In genomic region chr8:122697586-122697985, GRCm38 (mm10) we compare ENCODE assay signal across 11 mouse cellular contexts. TPM values are rescaled to one million over a fixed set of nuclear protein-coding genes. Genes with fewer than 3 reads are reported as not detected.
DNase-seq lines count a peak whose midpoint lies in the region; ATAC-seq and TF ChIP-seq lines count a peak whose summit lies in the region.
"Had no signal": no experiment of that assay in that cellular context is flagged by ENCODE, and none has a peak within 500 bp of the region (broad histone marks: within the 10 kb centered on the region; RNA-seq: fewer than 3 reads in every experiment).

No protein-coding gene starts in this region.

- no peaks in the 10 kb centered on the region for H3K36me3 ChIP-seq in lung, embryonic 14.5 days (ENCODE audit: insufficient read depth)
- H3K36me3 ChIP-seq in lung, postnatal 0 days (ENCODE audit: insufficient read depth, low read length), result no peaks in the 10 kb centered on the region
- H3K36me3 ChIP-seq in embryonic facial prominence, embryonic 10.5 days (replicated peaks), result no peaks in the 10 kb centered on the region; the same call in 1 of the 2 replicates
- H3K36me3 ChIP-seq in liver, postnatal 0 days (replicated peaks; ENCODE audit: insufficient read depth, low read length), result no peaks in the 10 kb centered on the region

- peak; percentile 92 for DNase-seq in heart, adult 11 months
- DNase-seq in heart, postnatal 25 days (ENCODE audit: low spot score), result no peak
- no peak for DNase-seq in lung, embryonic 14.5 days
- no peak for DNase-seq in lung, postnatal 0 days (ENCODE audit: low spot score)
- DNase-seq in embryonic facial prominence, embryonic 10.5 days (ENCODE audit: low spot score), result no peak
- DNase-seq in liver, postnatal 0 days, result no peak
- DNase-seq in layer of hippocampus, postnatal 14 days (ENCODE audit: low spot score in 2 of 2), result no peak
- DNase-seq in cerebellum, postnatal 25 days, result no peak
- DNase-seq: left cerebral cortex, postnatal 4 days; midbrain, embryonic 14.5 days had no signal

- no peak overlapping the region for H3K9ac ChIP-seq in lung, embryonic 14.5 days
- H3K9ac ChIP-seq in lung, postnatal 0 days (replicated peaks; ENCODE audit: low read depth), result no peak overlapping the region
- H3K9ac ChIP-seq in liver, postnatal 0 days (replicated peaks), result peak overlapping the region; percentile 60
- H3K9ac ChIP-seq: forebrain, embryonic 13.5 days had no signal

- peak overlapping the region; percentile 33 for H3K4me2 ChIP-seq in lung, embryonic 14.5 days
- no peak overlapping the region for H3K4me2 ChIP-seq in lung, postnatal 0 days (replicated peaks; ENCODE audit: low read depth, low read length)
- H3K4me2 ChIP-seq in liver, postnatal 0 days (ENCODE audit: low read depth, low read length), result peak overlapping the region; percentile 83
- H3K4me2 ChIP-seq: forebrain, embryonic 13.5 days had no signal

- peak overlapping the region; percentile 4; the same call in 1 of the 2 replicates for H3K4me3 ChIP-seq in lung, embryonic 14.5 days (ENCODE audit: low read depth, low read length)
- H3K4me3 ChIP-seq in lung, postnatal 0 days (ENCODE audit: low read depth, low read length), result no peak overlapping the region
- H3K4me3 ChIP-seq in embryonic facial prominence, embryonic 10.5 days, result 0 out of 2 replicates have a peak overlapping the region, but pooled peaks have one; percentile 36
- H3K4me3 ChIP-seq in liver, postnatal 0 days (ENCODE audit: low read depth, low read length), result peak overlapping the region; percentile 49
- H3K4me3 ChIP-seq: forebrain, embryonic 13.5 days had no signal

- 64% methylated on average over 6 of the region's 6 CpGs for WGBS in lung, embryonic 14.5 days
- 70% methylated on average over 6 of the region's 6 CpGs for WGBS in lung, postnatal 0 days
- WGBS in embryonic facial prominence, embryonic 10.5 days, result 75% methylated on average over 6 of the region's 6 CpGs
- WGBS in liver, postnatal 0 days (ENCODE audit: insufficient replicate concordance), result 28% methylated on average over 6 of the region's 6 CpGs

- H3K4me1 ChIP-seq in lung, embryonic 14.5 days (ENCODE audit: insufficient read depth), result no peaks in the 10 kb centered on the region
- H3K4me1 ChIP-seq in lung, postnatal 0 days (ENCODE audit: insufficient read depth, low read depth, low read length), result peaks cover 4% of the 10 kb centered on the region; the same call in 1 of the 2 replicates
- peaks cover 70% of the 10 kb centered on the region for H3K4me1 ChIP-seq in embryonic facial prominence, embryonic 10.5 days
- H3K4me1 ChIP-seq in liver, postnatal 0 days (ENCODE audit: insufficient read depth), result peaks cover 92% of the 10 kb centered on the region
- H3K4me1 ChIP-seq: forebrain, embryonic 13.5 days had no signal

- no peaks in the 10 kb centered on the region; the same call in 1 of the 2 replicates for H3K27me3 ChIP-seq in lung, embryonic 14.5 days (ENCODE audit: insufficient read depth, low read length)
- H3K27me3 ChIP-seq in lung, postnatal 0 days (replicated peaks; ENCODE audit: insufficient read depth, low read length), result no peaks in the 10 kb centered on the region
- H3K27me3 ChIP-seq in embryonic facial prominence, embryonic 10.5 days (replicated peaks; ENCODE audit: low read depth, poor library complexity, severe bottlenecking), result peaks cover 68% of the 10 kb centered on the region
- H3K27me3 ChIP-seq in liver, postnatal 0 days (ENCODE audit: insufficient read depth, low read length), result 0 out of 2 replicates have a peak, but pooled peaks cover 7% of the 10 kb centered on the region
- H3K27me3 ChIP-seq: forebrain, embryonic 13.5 days had no signal

- no peak for TF ChIP-seq EP300 in lung, postnatal 0 days (IDR thresholded peaks at IDR 0.05)
- no peak for TF ChIP-seq EP300 in liver, postnatal 0 days (IDR thresholded peaks at IDR 0.05; ENCODE audit: low read depth)

- intact Hi-C loops in heart, postnatal 25 days (cut with DNase I), result no loop called here

- no peak for TF ChIP-seq CTCF in lung, embryonic 14.5 days (IDR thresholded peaks at IDR 0.05; ENCODE audit: low read depth)
- TF ChIP-seq CTCF in lung, postnatal 0 days (IDR thresholded peaks at IDR 0.05), result no peak
- TF ChIP-seq CTCF in liver, postnatal 0 days (IDR thresholded peaks at IDR 0.05; ENCODE audit: low read depth), result no peak

- H3K27ac ChIP-seq in lung, embryonic 14.5 days (ENCODE audit: low read depth), result no peak overlapping the region
- no peak overlapping the region for H3K27ac ChIP-seq in lung, postnatal 0 days (ENCODE audit: low read length)
- H3K27ac ChIP-seq in embryonic facial prominence, embryonic 10.5 days (replicated peaks), result no peak overlapping the region
- peak overlapping the region; percentile 74; the same call in 1 of the 2 replicates for H3K27ac ChIP-seq in liver, postnatal 0 days (ENCODE audit: low read depth)
- H3K27ac ChIP-seq: forebrain, embryonic 13.5 days had no signal

- no peaks in the 10 kb centered on the region for H3K9me3 ChIP-seq in lung, embryonic 14.5 days (ENCODE audit: low read depth, low read length)
- H3K9me3 ChIP-seq in lung, postnatal 0 days (ENCODE audit: low read length), result no peaks in the 10 kb centered on the region
- H3K9me3 ChIP-seq in embryonic facial prominence, embryonic 10.5 days, result no peaks in the 10 kb centered on the region
- no peaks in the 10 kb centered on the region for H3K9me3 ChIP-seq in liver, postnatal 0 days (ENCODE audit: low read length)
- H3K9me3 ChIP-seq: forebrain, embryonic 13.5 days had no signal

- no peak for ATAC-seq in lung, embryonic 14.5 days (ENCODE audit: insufficient read depth)
- ATAC-seq in lung, postnatal 0 days, result no peak
- no peak for ATAC-seq in liver, postnatal 0 days
- ATAC-seq: forebrain, embryonic 13.5 days had no signal

RNA-seq across cellular contexts. Expression of gene Cbfa2t3, which starts 1.3 kb away (rescaled TPM):
- 10 to 100 TPM; 18.5 to 25.3 TPM for total RNA-seq in heart, postnatal 25 days (2021)
- polyA plus RNA-seq in lung, embryonic 14.5 days (2014; fragmentation: Nextera tagmentation; extraction: Ambion mirVana), result 4.7 and 5.7 TPM in 2 replicates
- polyA plus RNA-seq in lung, postnatal 0 days (2015; fragmentation: Nextera tagmentation; extraction: Ambion mirVana), result 15.0 and 17.0 TPM in 2 replicates
- 1.7 and 2.3 TPM in 2 replicates for polyA plus RNA-seq in embryonic facial prominence, embryonic 10.5 days (2016; fragmentation: Nextera tagmentation; extraction: Ambion mirVana)
- polyA plus RNA-seq in liver, postnatal 0 days (2015; fragmentation: Nextera tagmentation; extraction: Ambion mirVana), result 2.1 and 2.4 TPM in 2 replicates
- total RNA-seq in layer of hippocampus, postnatal 14 days (2021), result 10 to 100 TPM; 25.1 to 28.7 TPM
